Mouse (Mus musculus) cerebellum, adult 2 months (tissue): Measurements from ENCODE around the gene Kdsr.

Experiments used
- CTCF ChIP-seq: fragments of 200-500 bp; IDR thresholded peaks from 2 replicates; pipeline ENCODE4 v1.5.1; 2011; ENCODE audit warnings: low read depth, mild to moderate bottlenecking, control low read depth, low read length, moderate library complexity, borderline replicate concordance; ENCODE audit not compliant: insufficient read depth
- POLR2A ChIP-seq: fragments of 200-500 bp; IDR thresholded peaks from 2 replicates; pipeline ENCODE4 v1.6.1; 2011; ENCODE audit warnings: low read length, control low read depth, borderline replicate concordance; ENCODE audit not compliant: insufficient read depth

GRCm38 (mm10) chr1:106703183-106703582 lies 56.3 kb downstream of the Kdsr start:
- TF ChIP-seq CTCF (no peak), POLR2A (no peak)
